Mouse (Mus musculus) midbrain, embryonic 14.5 days (tissue): Measurements from ENCODE around the gene Cyb5r3. TPM values are rescaled to one million over a fixed set of nuclear protein-coding genes. Genes with fewer than 3 reads are reported as not detected.
A peak's percentile ranks its signal among the peaks of the same experiment; 100 is the strongest.

ENCODE experiments used
- ATAC-seq: fragments of 200-750 bp; cut with Nextera tagmentation; 2 replicates; pipeline ENCODE4 v1.8.0; 2017; ENCODE audit warnings: moderate number of reproducible peaks, moderate library complexity; ENCODE audit not compliant: low FRiP score, low TSS enrichment
- DNase-seq: peaks from one replicate; pipeline ENCODE4 v3.0.0-alpha.2; 2015
- H3K27ac ChIP-seq: fragments of 300-500 bp; sonication (generic); replicated peaks from 2 replicates; pipeline ENCODE4 v1.5.1; 2014; ENCODE audit warnings: mild to moderate bottlenecking, low read depth, low read length, moderate library complexity
- H3K27me3 ChIP-seq: fragments of 300-500 bp; sonication (generic); 2 replicates; pipeline ENCODE4 v1.6.1; 2014; ENCODE audit warnings: low read length, control low read depth, mixed read lengths; ENCODE audit not compliant: control insufficient read depth, insufficient read depth
- H3K36me3 ChIP-seq: fragments of 300-500 bp; sonication (generic); 2 replicates; pipeline ENCODE4 v1.6.1; 2014; ENCODE audit warnings: low read length, control low read depth; ENCODE audit not compliant: control insufficient read depth, insufficient read depth
- H3K4me1 ChIP-seq: fragments of 300-500 bp; sonication (generic); 2 replicates; pipeline ENCODE4 v1.6.1; 2014; ENCODE audit warnings: mild to moderate bottlenecking, antibody characterized with exemption, low read length, control low read depth; ENCODE audit not compliant: control insufficient read depth, insufficient read depth
- H3K4me2 ChIP-seq: fragments of 300-500 bp; sonication (generic); 2 replicates; pipeline ENCODE4 v1.6.1; 2014; ENCODE audit warnings: mild to moderate bottlenecking, low read length, moderate library complexity
- H3K4me3 ChIP-seq: fragments of 300-500 bp; sonication (generic); replicated peaks from 2 replicates; pipeline ENCODE4 v1.5.1; 2014; ENCODE audit warnings: low read depth, low read length
- H3K9ac ChIP-seq: fragments of 300-500 bp; sonication (generic); replicated peaks from 2 replicates; pipeline ENCODE4 v1.6.1; 2014; ENCODE audit warnings: mild to moderate bottlenecking, low read length, moderate library complexity
- H3K9me3 ChIP-seq: fragments of 300-500 bp; sonication (generic); 2 replicates; pipeline ENCODE4 v1.6.1; 2016; ENCODE audit warnings: low read length, control low read depth, mixed read lengths; ENCODE audit not compliant: control insufficient read depth
- WGBS: fragments of 180-500 bp; shearing (Covaris S2); extraction: QIAGEN DNeasy Blood & Tissue Kit; methylation state at CpG from one replicate; pipeline ENCODE4 v1.1.7; 2014; 5-methylcytosine and 5-hydroxymethylcytosine counted together
- polyA plus RNA-seq: library from polyadenylated mRNA; unstranded; fragments of >200 nt; fragmentation: Nextera tagmentation; extraction: Ambion mirVana; gene quantifications from 2 replicates; pipeline ENCODE4 v1.2.1, GENCODE M21; 2014

The Cyb5r3 gene
- polyA plus RNA-seq, 1 experiment from 2014 or later, result 107 TPM

DNA sequence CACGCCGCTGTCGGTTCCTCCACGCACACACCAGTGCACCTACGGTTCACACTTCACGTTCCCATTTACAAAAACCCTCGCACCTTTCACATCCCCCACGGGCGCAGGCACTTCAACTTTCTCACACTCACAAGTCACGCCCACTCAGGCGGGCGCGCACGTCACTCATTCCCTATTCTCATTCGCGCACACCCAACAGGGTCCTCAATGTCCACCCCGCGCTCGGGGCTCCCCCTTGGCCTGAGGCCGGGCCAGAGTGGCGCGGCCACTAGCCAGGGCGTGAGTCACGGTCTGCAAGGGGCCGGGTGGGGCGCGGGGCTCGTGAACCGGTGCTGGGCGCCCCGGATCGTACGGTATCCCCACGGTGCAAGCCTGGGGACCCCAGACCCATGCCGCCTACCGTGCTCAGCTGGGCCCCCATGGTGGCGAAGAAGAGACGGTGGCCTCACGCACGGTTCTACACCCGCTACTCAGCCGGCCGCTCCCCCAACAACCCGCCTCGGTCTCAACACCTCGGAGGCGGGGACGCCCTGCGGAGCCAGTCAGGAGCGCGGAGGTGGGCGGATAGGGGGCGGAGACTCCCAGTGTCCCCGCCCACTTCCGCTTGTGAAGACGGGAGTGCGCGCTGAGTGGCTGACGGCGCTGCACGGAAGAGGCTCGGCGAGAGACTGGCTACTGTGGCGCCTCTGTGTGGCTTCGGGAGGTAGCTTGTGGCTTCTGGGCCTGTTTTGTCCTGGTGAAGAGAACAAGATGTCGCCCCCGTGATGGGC, 495 bp downstream of the Cyb5r3 start:
- H3K4me3 ChIP-seq, result peak overlapping the region; percentile 96
- peak; percentile 100 for DNase-seq
- H3K4me1 ChIP-seq, result peaks cover 19% of the 10 kb centered on the region
- peak overlapping the region; percentile 90 for H3K27ac ChIP-seq
- no peaks in the 10 kb centered on the region for H3K36me3 ChIP-seq
- H3K4me2 ChIP-seq, result peak overlapping the region; percentile 88
- H3K9me3 ChIP-seq, result no peaks in the 10 kb centered on the region
- ATAC-seq, result peak; percentile 98
- WGBS, result under 1% methylated on average over 66 of the region's 67 CpGs
- H3K9ac ChIP-seq, result peak overlapping the region; percentile 88
- no peaks in the 10 kb centered on the region for H3K27me3 ChIP-seq

DNA sequence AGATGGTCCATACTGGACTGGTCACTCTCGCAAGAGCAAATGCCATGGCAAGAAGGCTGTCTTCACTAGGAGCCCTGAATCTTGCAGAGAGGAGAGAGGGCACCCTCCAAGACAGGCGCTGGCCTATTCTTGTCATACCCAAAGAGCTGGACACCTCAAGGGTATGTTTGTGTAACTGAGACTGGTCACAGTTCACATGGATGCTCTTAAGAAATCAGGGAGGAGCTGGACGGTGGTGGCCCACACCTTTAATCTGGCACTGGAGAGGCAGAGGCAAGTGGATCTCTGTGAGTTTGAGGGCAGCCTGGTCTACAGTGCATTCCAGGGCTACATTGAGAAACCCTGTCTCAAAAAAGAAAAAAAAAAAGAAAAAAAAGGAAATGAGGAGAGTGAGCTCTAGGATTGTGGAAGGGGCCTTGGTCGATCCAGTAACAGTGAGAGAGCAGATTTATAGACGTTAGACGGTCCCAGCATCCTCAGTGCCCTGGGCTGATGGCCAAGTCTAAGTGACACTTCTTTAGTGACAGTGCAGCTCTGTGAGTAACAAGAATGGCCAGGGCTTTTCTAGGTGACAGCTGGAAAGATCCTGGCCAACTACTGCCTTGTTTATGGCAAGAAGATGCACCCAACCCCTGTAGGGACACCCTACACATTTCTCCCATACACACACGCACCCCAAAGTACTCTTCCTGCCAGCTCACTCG, 1.3 kb downstream of the Cyb5r3 start:
- Histone ChIP-seq H3K4me3 (peak overlapping the region; percentile 96), H3K36me3 (no peaks in the 10 kb centered on the region), H3K9ac (peak overlapping the region; percentile 88), H3K27ac (no peak overlapping the region; the same call in 1 of the 2 replicates), H3K9me3 (no peaks in the 10 kb centered on the region), H3K4me1 (peaks cover 19% of the 10 kb centered on the region), H3K27me3 (no peaks in the 10 kb centered on the region), H3K4me2 (peak overlapping the region; percentile 88)
- ATAC-seq (no peak), DNase-seq (peak; percentile 15)
- 51% methylated on average over 8 of the region's 8 CpGs for WGBS

DNA sequence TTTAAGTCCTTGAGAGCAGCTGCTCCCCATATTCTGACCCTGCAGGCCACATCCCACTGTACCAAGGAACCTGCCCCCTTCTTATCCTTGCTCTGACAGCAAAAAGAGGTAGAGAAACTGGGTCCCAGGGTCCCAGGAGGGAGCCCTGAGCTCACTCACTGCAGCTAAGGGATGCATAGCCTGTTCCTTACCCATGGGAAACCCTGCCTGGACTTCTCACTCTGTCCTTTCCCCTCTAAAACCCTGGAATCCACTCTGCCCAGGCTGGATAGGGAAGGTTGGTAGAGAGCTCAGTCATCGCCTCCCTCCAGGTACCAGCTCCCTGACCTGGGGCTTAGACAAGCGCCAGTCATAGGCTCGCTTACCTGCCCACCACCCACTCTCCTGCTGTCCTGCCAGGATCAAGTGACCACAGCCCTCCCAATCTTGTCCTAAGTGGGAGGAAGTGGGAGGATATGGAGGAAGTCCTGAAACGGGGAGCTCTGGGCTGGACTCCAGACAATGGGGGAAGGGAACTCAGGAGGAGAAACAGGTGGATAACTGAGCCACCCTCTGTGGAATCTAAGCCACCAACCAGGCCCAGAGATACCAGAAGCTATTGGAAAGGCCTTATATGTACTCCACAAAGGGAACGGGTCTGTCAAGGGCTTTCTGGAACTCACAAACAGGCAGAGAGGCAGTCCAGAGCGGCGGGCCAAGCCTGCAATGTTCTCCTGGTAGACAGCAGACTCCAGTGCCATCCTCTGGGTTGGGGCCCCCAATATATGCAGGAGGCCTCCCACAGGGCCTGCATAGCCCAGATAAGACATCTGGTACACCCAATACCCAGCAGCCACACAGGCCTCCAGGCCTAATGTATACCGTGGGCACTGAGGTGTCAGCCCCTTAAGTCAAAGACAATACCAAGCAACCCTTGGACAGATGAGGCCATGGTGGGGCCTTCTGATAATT, 2.3 kb downstream of the Cyb5r3 start:
- Histone ChIP-seq H3K27me3 (no peaks in the 10 kb centered on the region), H3K27ac (no peak overlapping the region), H3K4me3 (no peak overlapping the region), H3K9me3 (no peaks in the 10 kb centered on the region), H3K4me2 (no peak overlapping the region), H3K4me1 (peaks cover 19% of the 10 kb centered on the region), H3K9ac (no peak overlapping the region), H3K36me3 (no peaks in the 10 kb centered on the region)
- WGBS, result 91% methylated on average over 8 of the region's 8 CpGs
- DNase-seq (no peak), ATAC-seq (no peak)

DNA sequence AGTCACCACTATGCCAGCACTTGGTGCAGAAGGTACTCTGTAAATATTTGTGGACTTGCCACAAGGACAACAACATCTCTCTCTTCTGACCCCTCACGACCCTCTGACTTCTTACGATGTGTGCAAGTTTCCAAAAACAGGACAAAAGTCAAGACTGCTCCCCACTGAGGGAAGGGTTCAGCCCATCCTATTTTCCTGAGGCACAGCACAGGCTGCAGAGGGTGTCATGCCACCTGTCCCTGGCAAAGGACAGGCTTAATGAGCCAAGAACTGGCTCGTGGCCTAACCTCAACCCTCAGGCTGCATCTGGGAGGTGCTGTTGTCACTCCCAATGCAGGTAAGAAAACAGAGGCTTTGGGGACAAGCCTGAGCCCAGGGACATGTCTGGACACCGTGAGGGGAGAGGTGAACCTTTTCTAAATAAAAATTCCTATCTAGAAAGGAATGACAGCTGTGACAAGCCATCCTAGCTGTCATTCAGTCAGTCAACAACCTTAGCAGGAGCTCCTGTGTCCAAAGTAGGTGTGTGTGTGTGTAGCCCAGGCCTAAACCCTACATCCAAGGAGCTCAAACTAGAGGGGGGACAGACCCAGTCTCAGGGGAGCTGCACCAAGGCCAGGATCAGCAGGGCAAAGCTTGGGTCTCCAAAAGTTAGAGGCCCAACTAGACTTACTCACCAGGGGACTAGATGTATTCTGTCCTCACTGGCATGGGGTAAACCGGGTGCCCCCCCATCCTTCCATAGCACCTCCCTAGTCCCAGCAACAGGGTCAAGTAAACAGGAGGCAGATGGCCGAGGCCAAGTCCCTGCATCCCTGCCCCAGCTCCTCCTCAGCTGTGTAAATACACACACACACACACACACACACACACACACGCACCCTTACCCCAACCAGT, 3.3 kb downstream of the Cyb5r3 start:
- no peaks in the 10 kb centered on the region for H3K36me3 ChIP-seq
- H3K9ac ChIP-seq, result no peak overlapping the region
- ATAC-seq (no peak), DNase-seq (no peak)
- H3K27ac ChIP-seq, result no peak overlapping the region
- 80% methylated on average over 7 of the region's 7 CpGs for WGBS
- no peaks in the 10 kb centered on the region for H3K9me3 ChIP-seq
- H3K4me1 ChIP-seq, result peaks cover 19% of the 10 kb centered on the region
- H3K27me3 ChIP-seq, result no peaks in the 10 kb centered on the region
- H3K4me2 ChIP-seq, result no peak overlapping the region
- no peak overlapping the region for H3K4me3 ChIP-seq

DNA sequence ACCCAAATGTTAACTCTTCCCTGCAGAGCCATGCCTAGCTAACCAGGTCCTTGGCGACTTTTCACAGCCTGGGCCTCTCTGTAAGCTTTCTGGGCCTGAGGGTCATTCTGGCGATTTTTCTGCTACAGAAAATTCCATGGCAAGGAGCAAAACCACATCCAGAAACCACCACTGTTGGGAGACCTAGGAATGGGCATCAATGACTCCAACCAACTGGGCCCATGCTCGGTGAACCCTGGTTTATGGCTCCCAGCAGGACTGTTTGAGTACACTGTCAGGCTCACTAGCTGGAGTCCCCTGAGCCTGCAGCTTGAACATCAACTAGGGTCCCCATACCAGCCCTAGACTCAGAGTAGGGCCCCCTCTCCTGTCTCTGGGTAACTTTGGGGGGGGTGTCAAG, 4.1 kb downstream of the Cyb5r3 start:
- no peak overlapping the region for H3K4me2 ChIP-seq
- no peak overlapping the region for H3K27ac ChIP-seq
- no peak overlapping the region for H3K4me3 ChIP-seq
- ATAC-seq (no peak), DNase-seq (no peak)
- H3K4me1 ChIP-seq, result peaks cover 19% of the 10 kb centered on the region
- H3K9ac ChIP-seq, result no peak overlapping the region
- H3K27me3 ChIP-seq, result no peaks in the 10 kb centered on the region
- 88% methylated on average over 3 of the region's 3 CpGs for WGBS
- no peaks in the 10 kb centered on the region for H3K9me3 ChIP-seq
- no peaks in the 10 kb centered on the region for H3K36me3 ChIP-seq

GRCm38 (mm10) chr15:83167550-83168065, 4.8 kb downstream of the Cyb5r3 start:
- Histone ChIP-seq H3K27ac (no peak overlapping the region), H3K36me3 (no peaks in the 10 kb centered on the region), H3K4me2 (no peak overlapping the region), H3K27me3 (no peaks in the 10 kb centered on the region), H3K9me3 (no peaks in the 10 kb centered on the region), H3K4me1 (peaks cover 14% of the 10 kb centered on the region), H3K9ac (no peak overlapping the region), H3K4me3 (no peak overlapping the region)
- no peak for DNase-seq
- WGBS, result 95% methylated on average over 8 of the region's 8 CpGs
- ATAC-seq, result no peak

DNA sequence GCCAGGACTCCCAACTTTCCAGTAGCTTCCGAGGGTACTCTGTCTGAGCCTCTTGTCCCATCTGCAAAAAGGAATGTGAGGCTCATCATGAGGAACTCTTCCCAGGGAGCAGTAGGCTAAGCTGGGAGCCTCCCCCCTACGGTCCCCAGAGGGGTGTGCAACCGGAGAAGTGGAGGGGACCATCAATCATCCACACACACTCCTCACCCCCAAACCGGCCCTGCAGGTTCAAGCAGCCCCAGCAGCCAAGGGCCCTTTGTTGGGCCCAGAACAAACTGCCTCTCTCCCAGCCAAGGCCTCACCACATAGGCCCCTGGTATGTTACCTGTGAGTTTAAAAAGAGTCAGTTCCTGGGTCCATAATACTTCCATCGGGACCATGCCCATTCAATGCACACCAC, 5.3 kb downstream of the Cyb5r3 start:
- H3K27ac ChIP-seq, result no peak overlapping the region
- H3K9me3 ChIP-seq, result no peaks in the 10 kb centered on the region
- ATAC-seq (no peak), DNase-seq (no peak)
- no peak overlapping the region for H3K4me2 ChIP-seq
- no peak overlapping the region for H3K9ac ChIP-seq
- peaks cover 14% of the 10 kb centered on the region for H3K4me1 ChIP-seq
- WGBS, result 86% methylated on average over 5 of the region's 5 CpGs
- no peaks in the 10 kb centered on the region for H3K27me3 ChIP-seq
- H3K4me3 ChIP-seq, result no peak overlapping the region
- H3K36me3 ChIP-seq, result peaks cover 1% of the 10 kb centered on the region; the same call in 1 of the 2 replicates
